Mouse (Mus musculus): ENCODE data around the gene Ggta1.

DNA sequence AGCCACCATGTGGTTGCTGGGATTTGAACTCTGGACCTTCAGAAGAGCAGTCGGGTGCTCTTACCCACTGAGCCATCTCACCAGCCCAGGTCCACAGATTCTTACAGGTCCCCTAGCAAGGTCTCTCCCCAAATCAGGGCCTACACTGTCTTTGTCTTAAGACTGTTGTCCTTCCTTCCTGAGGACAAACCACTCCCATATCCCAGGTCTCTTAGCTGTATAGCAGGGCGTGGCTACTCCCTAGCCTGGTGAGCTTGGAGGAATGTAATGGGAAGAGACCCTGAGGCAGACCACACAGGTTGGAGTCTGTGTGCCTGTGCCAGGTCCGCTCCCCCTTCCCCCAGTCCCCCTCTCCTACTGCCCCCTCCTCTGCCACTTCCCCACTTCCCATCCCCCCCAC is 24.7 kb upstream of the Ggta1 start:
- TF ChIP-seq CTCF (IDR thresholded peaks at IDR 0.05; ENCODE audit: extremely low read depth, insufficient read length, insufficient replicate concordance, low read depth, low read length) (no peak), POLR2A (IDR thresholded peaks at IDR 0.05; ENCODE audit: low read depth, low read length) (no peak)

Data from small intestine, adult 2 months (tissue).